Mouse (Mus musculus) embryonic facial prominence, embryonic 13.5 days (tissue): Measurements from ENCODE around the gene Ppp2r5e. TPM values are rescaled to one million over a fixed set of nuclear protein-coding genes. Genes with fewer than 3 reads are reported as not detected.

Experiments used
- ATAC-seq: fragments of 200-750 bp; cut with Nextera tagmentation; 2 replicates; pipeline ENCODE4 v1.8.0; 2017; ENCODE audit warnings: low read depth; ENCODE audit not compliant: insufficient number of reproducible peaks, insufficient read depth, low FRiP score, low TSS enrichment
- H3K27ac ChIP-seq: fragments of 300-500 bp; sonication (generic); 2 replicates; pipeline ENCODE4 v1.5.1; 2015; ENCODE audit warnings: moderate library complexity, mild to moderate bottlenecking, inconsistent platforms
- H3K27me3 ChIP-seq: fragments of 300-500 bp; sonication (generic); 2 replicates; pipeline ENCODE4 v1.6.1; 2015; ENCODE audit warnings: mild to moderate bottlenecking, inconsistent platforms
- H3K36me3 ChIP-seq: fragments of 300-500 bp; sonication (generic); 2 replicates; pipeline ENCODE4 v1.6.1; 2015; ENCODE audit warnings: mild to moderate bottlenecking, inconsistent platforms
- H3K4me1 ChIP-seq: fragments of 300-500 bp; sonication (generic); 2 replicates; pipeline ENCODE4 v1.6.1; 2015; ENCODE audit warnings: inconsistent platforms
- H3K4me2 ChIP-seq: fragments of 300-500 bp; sonication (generic); 2 replicates; pipeline ENCODE4 v1.6.1; 2015; ENCODE audit warnings: moderate library complexity, mild to moderate bottlenecking, inconsistent platforms
- H3K4me3 ChIP-seq: fragments of 300-500 bp; sonication (generic); 2 replicates; pipeline ENCODE4 v1.5.1; 2015; ENCODE audit warnings: mild to moderate bottlenecking, inconsistent platforms
- H3K9ac ChIP-seq: fragments of 300-500 bp; sonication (generic); 2 replicates; pipeline ENCODE4 v1.6.1; 2015; ENCODE audit warnings: mild to moderate bottlenecking, inconsistent platforms
- H3K9me3 ChIP-seq: fragments of 300-500 bp; sonication (generic); 2 replicates; pipeline ENCODE4 v1.6.1; 2016; ENCODE audit warnings: inconsistent platforms
- WGBS: fragments of 180-500 bp; shearing (Covaris S2); methylation state at CpG from one replicate; pipeline ENCODE4 v1.1.7; 2015; ENCODE audit warnings: mixed read lengths; 5-methylcytosine and 5-hydroxymethylcytosine counted together
- polyA plus RNA-seq: library from polyadenylated mRNA; unstranded; fragments of >200 nt; fragmentation: Nextera tagmentation; extraction: Ambion mirVana; gene quantifications from 2 replicates; pipeline ENCODE4 v1.2.1, GENCODE M21; 2015

Ppp2r5e gene
- polyA plus RNA-seq, 1 experiment from 2014 or later, result 15.0 TPM

DNA sequence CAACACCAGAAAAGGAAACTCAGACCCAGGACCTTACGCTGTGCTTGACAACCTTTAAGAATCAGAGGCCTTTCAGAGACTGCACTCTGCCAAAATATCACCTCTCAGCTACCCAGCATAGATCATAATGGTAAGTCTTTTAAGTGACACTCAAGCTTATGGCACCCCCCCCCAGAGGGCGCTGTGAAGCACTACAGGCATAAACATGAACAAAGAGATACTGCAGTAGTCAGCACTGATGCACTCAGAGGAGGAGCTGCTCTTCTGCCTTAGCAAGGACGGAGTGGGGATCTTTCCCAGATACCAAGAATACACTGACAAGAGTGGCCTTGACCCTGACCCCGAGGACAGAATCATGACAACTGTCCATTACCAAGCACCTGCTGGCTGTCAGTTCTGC is 23.8 kb downstream of the Ppp2r5e start:
- H3K4me3 ChIP-seq, result no peak overlapping the region
- H3K4me2 ChIP-seq, result no peak overlapping the region
- no peak for ATAC-seq
- H3K9me3 ChIP-seq, result no peaks in the 10 kb centered on the region
- H3K27ac ChIP-seq, result no peak overlapping the region
- H3K4me1 ChIP-seq, result peaks cover 11% of the 10 kb centered on the region
- no peaks in the 10 kb centered on the region for H3K27me3 ChIP-seq
- WGBS, result 62% methylated on average over 4 of the region's 4 CpGs
- no peak overlapping the region for H3K9ac ChIP-seq
- no peaks in the 10 kb centered on the region for H3K36me3 ChIP-seq

DNA sequence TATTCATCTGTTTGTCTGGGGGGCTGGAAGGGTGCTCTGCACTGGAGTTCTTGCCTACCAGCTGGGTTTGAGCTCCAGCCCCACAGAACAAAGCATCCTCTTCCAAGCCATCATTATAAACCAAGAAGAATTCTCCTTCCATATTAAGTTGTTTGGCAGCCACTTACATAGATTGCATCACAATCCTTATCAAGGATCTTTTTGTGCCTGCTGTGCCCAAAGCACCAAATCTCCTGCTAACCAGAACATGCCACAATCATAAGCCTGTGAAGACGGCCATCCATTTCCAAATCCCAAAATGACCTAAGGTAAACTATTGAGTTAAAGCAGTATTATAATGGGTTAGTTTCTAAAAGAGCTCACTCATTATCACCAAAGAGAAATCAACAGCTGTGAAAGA is 25.9 kb downstream of the Ppp2r5e start:
- Histone ChIP-seq H3K9me3 (no peaks in the 10 kb centered on the region), H3K27ac (no peak overlapping the region), H3K4me3 (no peak overlapping the region), H3K4me2 (no peak overlapping the region), H3K9ac (no peak overlapping the region), H3K4me1 (peaks cover 13% of the 10 kb centered on the region), H3K36me3 (0 out of 2 replicates have a peak, but pooled peaks cover 2% of the 10 kb centered on the region), H3K27me3 (no peaks in the 10 kb centered on the region)
- ATAC-seq, result no peak
- 71% methylated on average over 1 of the region's 1 CpGs for WGBS

GRCm38 (mm10) chr12:75567745-75568144 is 28.3 kb downstream of the Ppp2r5e start:
- ATAC-seq, result no peak
- 82% methylated on average over 5 of the region's 5 CpGs for WGBS

DNA sequence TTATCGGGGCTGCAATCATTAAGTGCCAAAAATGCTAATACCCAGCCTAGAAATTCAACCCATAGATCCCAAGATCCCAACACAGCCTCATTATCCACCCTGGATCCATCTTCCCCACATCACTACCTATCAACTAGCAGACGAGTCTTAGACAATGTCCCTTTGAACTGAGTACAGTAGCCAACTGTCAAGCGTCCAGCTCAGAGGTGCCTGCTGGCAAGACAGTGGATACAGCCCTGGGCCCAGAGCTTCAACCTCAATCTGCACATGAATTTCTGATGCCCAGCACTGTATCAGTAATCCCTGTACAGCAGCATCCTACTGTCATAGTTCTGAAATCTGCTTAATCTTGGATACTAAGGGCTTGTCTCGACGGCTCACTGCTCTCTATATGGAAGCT is 30.3 kb downstream of the Ppp2r5e start:
- H3K4me1 ChIP-seq, result peaks cover 22% of the 10 kb centered on the region
- WGBS, result 80% methylated on average over 5 of the region's 5 CpGs
- H3K4me2 ChIP-seq, result no peak overlapping the region
- ATAC-seq, result no peak
- H3K27me3 ChIP-seq, result no peaks in the 10 kb centered on the region
- no peak overlapping the region for H3K4me3 ChIP-seq
- no peak overlapping the region for H3K9ac ChIP-seq
- no peaks in the 10 kb centered on the region for H3K9me3 ChIP-seq
- no peak overlapping the region for H3K27ac ChIP-seq
- 0 out of 2 replicates have a peak, but pooled peaks cover 4% of the 10 kb centered on the region for H3K36me3 ChIP-seq

More at GRCm38 (mm10) chr12:75567745-75568144, 28.3 kb downstream of the Ppp2r5e start:
- no peak overlapping the region for H3K27ac ChIP-seq
- 0 out of 2 replicates have a peak, but pooled peaks cover 4% of the 10 kb centered on the region for H3K36me3 ChIP-seq
- peaks cover 26% of the 10 kb centered on the region for H3K4me1 ChIP-seq
- no peak overlapping the region for H3K4me2 ChIP-seq
- H3K9me3 ChIP-seq, result no peaks in the 10 kb centered on the region
- no peak overlapping the region for H3K9ac ChIP-seq
- no peaks in the 10 kb centered on the region for H3K27me3 ChIP-seq
- no peak overlapping the region for H3K4me3 ChIP-seq

DNA sequence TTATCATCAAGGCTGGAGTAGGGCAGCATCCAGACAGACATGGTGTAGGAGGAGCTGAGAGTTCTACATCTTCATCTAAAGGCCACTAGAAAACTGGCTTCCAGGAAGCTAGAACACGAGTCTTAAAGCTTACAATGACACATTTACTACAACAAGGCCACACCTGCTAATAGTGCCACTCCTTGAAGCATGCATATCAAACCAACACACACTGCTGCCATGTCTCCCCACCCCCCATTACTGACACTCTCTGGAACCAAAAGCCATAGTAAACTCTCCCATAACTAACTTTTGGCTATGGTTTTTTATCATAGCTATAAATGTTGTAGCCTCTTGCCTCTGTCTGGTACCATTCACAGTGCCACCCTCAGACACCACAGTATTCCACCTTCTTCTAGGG is 31.5 kb downstream of the Ppp2r5e start:
- 82% methylated on average over 1 of the region's 1 CpGs for WGBS
- Histone ChIP-seq H3K4me2 (no peak overlapping the region), H3K36me3 (0 out of 2 replicates have a peak, but pooled peaks cover 4% of the 10 kb centered on the region), H3K27me3 (no peaks in the 10 kb centered on the region), H3K4me3 (no peak overlapping the region), H3K4me1 (peaks cover 22% of the 10 kb centered on the region), H3K9me3 (no peaks in the 10 kb centered on the region), H3K9ac (no peak overlapping the region), H3K27ac (peak overlapping the region; percentile 22; the same call in 1 of the 2 replicates)
- ATAC-seq, result no peak

DNA sequence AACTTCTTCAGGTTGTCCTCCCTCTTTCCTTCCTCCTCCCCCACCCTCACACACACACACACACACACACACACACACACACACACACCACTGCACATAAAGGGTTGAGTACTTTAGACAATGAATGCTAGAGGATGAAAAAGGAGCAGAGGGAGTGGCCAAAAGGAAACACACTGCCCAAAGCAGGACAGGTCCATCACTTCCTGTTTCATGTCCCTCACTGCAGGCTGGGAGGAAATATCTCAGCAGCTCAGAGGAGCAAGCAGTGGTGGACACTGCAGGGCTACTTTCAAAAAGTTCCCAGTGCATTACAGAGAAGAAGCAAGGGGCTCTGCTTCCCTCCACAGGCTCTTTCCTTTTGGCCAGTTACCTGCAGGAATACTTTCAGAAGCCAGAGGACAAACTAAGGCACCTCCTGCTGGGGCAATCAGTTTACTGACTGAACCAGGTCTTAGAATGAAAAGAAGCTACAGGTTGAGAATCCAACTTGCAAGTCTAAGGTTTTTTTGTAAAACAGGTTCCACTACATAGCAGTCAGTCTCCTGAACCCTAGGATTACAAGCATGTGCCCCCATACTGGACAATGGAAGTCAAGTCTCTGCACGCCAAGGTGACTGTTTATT is 32.9 kb downstream of the Ppp2r5e start:
- Histone ChIP-seq H3K27ac (peak overlapping the region; percentile 28), H3K4me2 (no peak overlapping the region), H3K4me1 (peaks cover 26% of the 10 kb centered on the region), H3K9ac (no peak overlapping the region), H3K4me3 (no peak overlapping the region), H3K9me3 (no peaks in the 10 kb centered on the region), H3K36me3 (0 out of 2 replicates have a peak, but pooled peaks cover 4% of the 10 kb centered on the region), H3K27me3 (no peaks in the 10 kb centered on the region)
- WGBS, result 90% methylated on average over 1 of the region's 1 CpGs
- no peak for ATAC-seq

DNA sequence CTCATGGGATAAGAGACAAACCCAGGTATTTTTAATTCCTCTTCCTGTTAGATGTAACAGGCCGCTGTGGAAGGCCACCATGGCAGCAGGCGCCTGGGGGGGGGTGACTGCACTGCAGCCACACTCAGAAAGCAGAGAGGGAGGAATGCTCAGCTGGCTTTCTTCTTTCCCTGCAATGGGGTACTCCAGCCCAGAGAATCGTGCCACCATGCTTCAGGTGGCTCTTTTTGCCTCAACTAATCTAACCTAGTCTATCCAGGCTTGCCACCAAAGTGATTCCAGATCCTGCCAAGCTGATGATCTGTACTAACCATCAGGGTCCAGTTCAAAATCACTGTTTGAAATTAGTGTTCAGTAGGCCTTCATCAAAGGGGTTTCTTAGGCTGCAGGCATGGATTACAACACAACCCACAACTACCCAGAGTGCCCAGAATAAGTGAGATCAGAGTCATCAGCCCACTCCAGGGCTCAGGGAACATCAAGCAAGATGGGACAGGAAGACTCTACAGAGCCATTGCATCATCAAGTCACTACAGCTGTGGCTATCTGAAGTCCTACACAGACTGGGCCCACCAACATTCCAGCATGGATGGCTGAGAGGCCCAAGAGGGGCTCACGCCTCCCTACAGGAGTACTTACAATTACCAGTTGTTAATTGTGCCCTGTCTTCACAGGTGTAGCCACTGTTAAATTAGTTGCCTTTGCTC is 35.2 kb downstream of the Ppp2r5e start:
- 78% methylated on average over 4 of the region's 4 CpGs for WGBS

GRCm38 (mm10) chr12:75559196-75559595 is 36.8 kb downstream of the Ppp2r5e start:
- H3K36me3 ChIP-seq, result no peaks in the 10 kb centered on the region
- H3K4me3 ChIP-seq, result no peak overlapping the region
- H3K9ac ChIP-seq, result no peak overlapping the region
- ATAC-seq, result no peak
- 79% methylated on average over 2 of the region's 2 CpGs for WGBS
- no peaks in the 10 kb centered on the region for H3K27me3 ChIP-seq
- H3K4me1 ChIP-seq, result peaks cover 22% of the 10 kb centered on the region
- H3K9me3 ChIP-seq, result no peaks in the 10 kb centered on the region
- no peak overlapping the region for H3K27ac ChIP-seq
- H3K4me2 ChIP-seq, result no peak overlapping the region

More for the DNA sequence above, 35.2 kb downstream of the Ppp2r5e start:
- no peak for ATAC-seq
- Histone ChIP-seq H3K4me1 (peaks cover 27% of the 10 kb centered on the region), H3K27ac (no peak overlapping the region), H3K9ac (no peak overlapping the region), H3K27me3 (no peaks in the 10 kb centered on the region), H3K4me3 (no peak overlapping the region), H3K36me3 (0 out of 2 replicates have a peak, but pooled peaks cover 4% of the 10 kb centered on the region), H3K9me3 (no peaks in the 10 kb centered on the region), H3K4me2 (no peak overlapping the region)

GRCm38 (mm10) chr12:75557813-75558212 is 38.2 kb downstream of the Ppp2r5e start:
- ATAC-seq, result no peak
- H3K27ac ChIP-seq, result no peak overlapping the region; the same call in 1 of the 2 replicates
- no peak overlapping the region for H3K9ac ChIP-seq
- no peaks in the 10 kb centered on the region for H3K27me3 ChIP-seq
- WGBS, result 70% methylated on average over 2 of the region's 2 CpGs
- no peaks in the 10 kb centered on the region for H3K36me3 ChIP-seq
- H3K4me3 ChIP-seq, result no peak overlapping the region
- peaks cover 12% of the 10 kb centered on the region for H3K4me1 ChIP-seq
- H3K4me2 ChIP-seq, result no peak overlapping the region
- H3K9me3 ChIP-seq, result no peaks in the 10 kb centered on the region

DNA sequence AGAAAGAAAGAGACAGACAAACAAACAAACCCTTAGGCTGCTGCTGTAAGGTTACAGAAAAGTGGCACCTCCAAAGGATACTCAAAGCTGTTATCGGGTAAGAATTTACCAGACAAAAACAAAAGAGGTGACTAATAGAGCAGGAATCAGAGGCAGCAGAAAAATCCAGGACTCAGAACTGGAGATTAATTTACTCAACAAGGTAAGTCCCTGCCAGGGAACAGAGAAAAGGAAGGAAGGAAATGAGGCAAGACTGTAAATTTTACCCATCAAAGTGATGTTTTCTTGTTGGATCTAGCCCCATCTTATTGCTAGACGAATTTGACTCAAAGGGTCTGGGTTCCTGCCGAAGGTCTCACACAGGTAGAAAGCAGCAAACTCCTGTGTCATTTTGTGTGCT is 41.0 kb downstream of the Ppp2r5e start:
- H3K4me1 ChIP-seq, result peaks cover 12% of the 10 kb centered on the region
- H3K27ac ChIP-seq, result no peak overlapping the region
- ATAC-seq, result no peak
- no peaks in the 10 kb centered on the region for H3K9me3 ChIP-seq
- H3K4me3 ChIP-seq, result no peak overlapping the region
- no peaks in the 10 kb centered on the region for H3K27me3 ChIP-seq
- H3K36me3 ChIP-seq, result no peaks in the 10 kb centered on the region
- H3K4me2 ChIP-seq, result no peak overlapping the region
- H3K9ac ChIP-seq, result no peak overlapping the region
- 70% methylated on average over 3 of the region's 3 CpGs for WGBS

DNA sequence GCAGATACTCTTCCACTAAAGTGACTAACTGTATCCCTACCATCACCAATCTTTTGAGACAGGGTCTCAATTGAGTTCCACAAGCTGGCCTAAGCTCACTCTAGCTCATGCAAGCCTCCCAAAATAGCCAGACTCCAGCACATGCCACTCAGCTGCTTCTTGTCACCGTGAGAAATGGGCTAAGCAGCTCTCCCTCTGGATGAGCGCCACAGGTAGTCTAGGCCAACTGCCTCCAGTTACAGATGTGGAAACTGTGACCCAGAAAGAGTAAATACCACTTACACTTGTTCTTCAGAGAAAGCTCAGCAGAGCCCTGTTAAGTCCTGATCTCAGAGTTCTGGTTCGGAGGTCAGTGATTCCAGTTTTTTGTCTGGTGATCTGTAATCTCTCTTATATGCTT is 43.7 kb downstream of the Ppp2r5e start:
- H3K27me3 ChIP-seq, result no peaks in the 10 kb centered on the region
- H3K36me3 ChIP-seq, result no peaks in the 10 kb centered on the region
- no peak overlapping the region for H3K4me2 ChIP-seq
- 0 out of 2 replicates have a peak, but pooled peaks cover 3% of the 10 kb centered on the region for H3K4me1 ChIP-seq
- 87% methylated on average over 3 of the region's 3 CpGs for WGBS
- H3K4me3 ChIP-seq, result no peak overlapping the region
- no peak overlapping the region for H3K9ac ChIP-seq
- ATAC-seq, result no peak
- H3K27ac ChIP-seq, result no peak overlapping the region
- no peaks in the 10 kb centered on the region for H3K9me3 ChIP-seq

DNA sequence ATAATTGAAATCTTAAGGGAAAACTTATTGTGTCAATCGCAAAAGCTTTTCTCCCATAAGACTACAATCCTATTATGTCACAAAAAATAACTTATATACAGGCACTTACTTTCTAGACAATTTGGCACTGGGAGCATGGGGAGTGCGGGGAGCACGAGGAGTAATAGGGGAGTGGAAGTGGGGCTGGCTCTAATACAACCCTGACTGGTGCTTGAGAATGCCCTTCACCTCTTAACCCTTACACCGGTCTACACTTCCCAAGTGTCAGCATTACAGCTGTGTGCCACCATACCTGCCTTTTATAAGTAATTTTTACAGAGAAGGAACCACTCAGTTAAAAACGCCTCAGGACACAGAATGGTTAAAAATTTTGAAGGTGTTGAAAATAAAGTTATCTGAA is 44.4 kb downstream of the Ppp2r5e start:
- peaks cover 3% of the 10 kb centered on the region; the same call in 1 of the 2 replicates for H3K4me1 ChIP-seq
- H3K9me3 ChIP-seq, result no peaks in the 10 kb centered on the region
- H3K27me3 ChIP-seq, result no peaks in the 10 kb centered on the region
- no peaks in the 10 kb centered on the region for H3K36me3 ChIP-seq
- H3K4me2 ChIP-seq, result no peak overlapping the region
- WGBS, result 90% methylated on average over 5 of the region's 5 CpGs
- H3K4me3 ChIP-seq, result no peak overlapping the region
- H3K27ac ChIP-seq, result no peak overlapping the region
- no peak for ATAC-seq
- H3K9ac ChIP-seq, result no peak overlapping the region
